Mouse (Mus musculus) inflammation-experienced regulatory T-cells, adult 16 weeks (primary cell): ENCODE measurements around the gene Chst7. TPM values are rescaled to one million over a fixed set of nuclear protein-coding genes. Genes with fewer than 3 reads are reported as not detected.

ENCODE experiments used
- polyA plus RNA-seq: library from polyadenylated mRNA; unstranded; fragments of 100-300 nt; shearing (Covaris generic); gene quantifications from one replicate; pipeline ENCODE4 v1.2.1, GENCODE M21; 2017

Chst7 gene
- polyA plus RNA-seq: not detected

DNA sequence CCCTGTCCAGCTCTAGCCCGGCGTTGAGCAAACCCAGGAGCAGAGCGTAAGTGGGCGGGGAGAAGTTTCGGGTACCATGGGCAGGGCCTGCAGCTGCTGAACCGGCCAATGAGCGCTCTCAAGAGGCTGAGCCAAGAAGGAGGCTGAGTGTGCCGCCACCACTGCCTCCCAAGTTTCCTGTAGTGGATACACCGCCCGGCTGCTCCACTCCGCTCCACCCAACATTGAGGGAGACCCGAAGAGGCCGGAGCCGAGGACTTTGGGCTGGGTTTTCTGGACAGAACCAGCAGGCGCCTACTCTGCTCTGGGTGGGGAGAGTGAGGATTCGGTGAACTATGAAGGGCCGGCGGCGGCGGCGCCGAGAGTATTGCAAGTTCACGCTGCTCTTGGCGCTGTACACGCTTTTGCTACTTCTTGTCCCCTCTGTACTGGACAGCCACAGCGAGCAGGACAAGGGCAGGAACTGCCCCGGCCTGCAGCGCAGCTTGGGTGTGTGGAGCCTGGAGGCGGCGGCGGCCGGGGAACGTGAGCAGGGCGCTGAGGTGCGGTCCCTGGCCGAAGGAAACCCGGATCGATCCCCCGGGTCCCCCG lies at the start of gene Chst7:
TSS of gene Chst7 (plus strand) at position 180 of the 591 bp plus-strand sequence.

Other genes starting within 250 kb of the Chst7 start
- 20.3 TPM for gene Slc9a7, start 232.2 kb downstream of the Chst7 start, polyA plus RNA-seq